8 mouse cellular contexts compared by ENCODE assay signal in genomic region chr4:94738838-94739731, GRCm38 (mm10). TPM values are rescaled to one million over a fixed set of nuclear protein-coding genes. Genes with fewer than 3 reads are reported as not detected.
DNase-seq lines count a peak whose midpoint lies in the region; ATAC-seq lines count a peak whose summit lies in the region.

TSS of gene Tek (plus strand) at chr4:94739289.

- H3K27me3 ChIP-seq in heart, embryonic 11.5 days (ENCODE audit: control insufficient read depth, insufficient read depth, low read length), result no peaks in the 10 kb centered on the region

- peak; percentile 73 for ATAC-seq in heart, embryonic 11.5 days (replicated peaks; ENCODE audit: insufficient number of reproducible peaks, low FRiP score, low TSS enrichment)
- ATAC-seq in megakaryocyte progenitor cell, adult 5-6 weeks (replicated peaks; ENCODE audit: poor library complexity), result peak; percentile 42
- no peak for ATAC-seq in CD4-positive, CD25-positive, alpha-beta regulatory T cell, adult 4 months

- peak within 1 kb of the TSS; percentile 71 for H3K27ac ChIP-seq in heart, embryonic 11.5 days (ENCODE audit: low read depth, low read length)

- peak within 1 kb of the TSS; percentile 52 for H3K4me2 ChIP-seq in heart, embryonic 11.5 days

- H3K9ac ChIP-seq in heart, embryonic 11.5 days (ENCODE audit: low read depth, low read length), result peak within 1 kb of the TSS; percentile 71

- no peak for DNase-seq in layer of hippocampus, postnatal 10 days (ENCODE audit: low spot score in 2 of 2)
- DNase-seq in layer of hippocampus, postnatal 25 days (ENCODE audit: extremely low spot score in 1 of 2, low spot score in 1 of 2), result no peak
- no peak for DNase-seq in adrenal gland, postnatal 25 days
- DNase-seq in kidney, postnatal 14 days, result peak; percentile 40
- DNase-seq in T-cell, adult 2 months (ENCODE audit: low spot score), result no peak

- H3K4me3 ChIP-seq in heart, embryonic 11.5 days (ENCODE audit: low read depth, low read length), result peak within 1 kb of the TSS; percentile 37

- peaks cover 11% of the 10 kb centered on the region for H3K4me1 ChIP-seq in heart, embryonic 11.5 days (ENCODE audit: control insufficient read depth, insufficient read depth, low read length)

- H3K9me3 ChIP-seq in heart, embryonic 11.5 days (replicated peaks; ENCODE audit: control insufficient read depth, low read length), result no peaks in the 10 kb centered on the region

- H3K36me3 ChIP-seq in heart, embryonic 11.5 days (ENCODE audit: control insufficient read depth, insufficient read depth, low read length), result no peaks in the 10 kb centered on the region

- WGBS in heart, embryonic 11.5 days (ENCODE audit: insufficient replicate concordance), result 26% methylated on average over 16 of the region's 16 CpGs

RNA-seq across cellular contexts. Expression of gene Tek, which starts in this region (rescaled TPM):
- total RNA-seq in layer of hippocampus, postnatal 10 days (2021), result 10 to 100 TPM; 11.2 to 12.2 TPM
- 10 to 100 TPM in 1 of 2 experiments, 1 to 10 TPM in 1; 6.7 to 11.2 TPM for total RNA-seq in layer of hippocampus, postnatal 25 days (2021)
- total RNA-seq in adrenal gland, postnatal 25 days (2021), result 47.1 TPM in 2 replicates
- polyA plus RNA-seq in heart, embryonic 11.5 days (2014; fragmentation: Nextera tagmentation; extraction: Ambion mirVana), result 56.1 and 70.5 TPM in 2 replicates
- 0.64 and 0.69 TPM in 2 replicates for total RNA-seq in megakaryocyte progenitor cell, adult 5-6 weeks (2015)
- 0.46 and 1.2 TPM in 2 replicates for total RNA-seq in megakaryocyte progenitor cell, adult 5-6 weeks (2017)
- polyA plus RNA-seq in CD4-positive, CD25-positive, alpha-beta regulatory T cell, adult 4 months (2017; shearing (Covaris generic)), result not detected

Comparison
In these comparisons a context has a peak if more than half of its experiments do, and no peak if none do; other contexts are left out.
1. RNA of gene Tek (polyA plus RNA-seq): 56.1 to 70.5 TPM in heart, embryonic 11.5 days; not detected in CD4-positive, CD25-positive, alpha-beta regulatory T cell, adult 4 months; every median in the first group is over 10 times any median in the second.